Mouse (Mus musculus): ENCODE results near the gene Kcnj6. TPM values are rescaled to one million over a fixed set of nuclear protein-coding genes. Genes with fewer than 3 reads are reported as not detected.

Kcnj6 gene
- not detected in 2 replicates for polyA plus RNA-seq (2012; rRNA removed)

DNA sequence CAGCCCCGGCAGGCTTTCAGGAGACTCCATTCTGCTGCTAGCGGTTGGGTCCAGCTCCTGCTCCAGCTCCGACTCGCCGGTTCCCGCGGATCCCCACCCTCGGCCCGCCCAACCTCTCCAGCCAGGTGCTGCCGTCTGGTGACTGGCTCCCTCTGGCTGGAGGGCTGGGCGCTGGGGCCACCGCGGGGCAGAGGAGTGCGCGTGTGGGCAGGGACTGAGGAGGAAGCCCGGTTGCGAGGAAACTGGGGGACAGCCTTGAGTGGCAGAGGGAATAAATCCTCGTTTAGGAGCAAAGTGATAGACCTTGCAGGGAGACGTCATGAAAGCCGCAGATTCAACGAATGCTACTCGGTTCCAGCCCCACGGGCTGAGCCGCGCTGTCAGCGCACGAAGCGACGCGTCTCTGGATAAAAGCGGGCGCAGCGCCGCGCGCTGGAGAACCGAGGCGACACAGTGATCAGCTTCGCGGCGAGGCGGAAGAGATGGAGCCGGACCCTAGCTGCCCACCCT, at the start of gene Kcnj6:
Kcnj6 (minus strand) TSS at position 362 of the 510 bp plus-strand sequence.
- no peak for DNase-seq (ENCODE audit: low read depth, low spot score)
- 3% methylated on average over 43 of the region's 43 CpGs for WGBS

DNA sequence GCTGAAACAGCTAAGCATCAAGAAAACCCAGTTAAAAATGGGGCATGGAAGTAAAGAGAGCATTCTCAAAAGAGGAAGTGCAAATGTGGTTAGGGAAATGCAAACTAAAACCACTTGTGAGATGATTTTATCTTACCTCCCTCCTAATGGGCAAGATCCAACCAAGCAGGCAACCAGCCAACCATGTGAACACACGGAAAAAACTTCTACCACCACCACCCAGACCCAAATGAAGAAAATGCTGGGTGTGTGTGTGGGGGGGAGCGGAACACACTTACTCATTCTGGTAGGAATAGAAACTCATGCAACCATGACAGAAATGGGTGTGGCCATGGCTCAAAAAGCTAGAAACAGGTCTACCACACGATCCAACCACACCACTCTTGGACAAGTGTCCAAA, 12.4 kb upstream of the Kcnj6 start:
- DNase-seq (ENCODE audit: low read depth, low spot score) = no peak
- WGBS = 69% methylated on average over 3 of the region's 3 CpGs

DNA sequence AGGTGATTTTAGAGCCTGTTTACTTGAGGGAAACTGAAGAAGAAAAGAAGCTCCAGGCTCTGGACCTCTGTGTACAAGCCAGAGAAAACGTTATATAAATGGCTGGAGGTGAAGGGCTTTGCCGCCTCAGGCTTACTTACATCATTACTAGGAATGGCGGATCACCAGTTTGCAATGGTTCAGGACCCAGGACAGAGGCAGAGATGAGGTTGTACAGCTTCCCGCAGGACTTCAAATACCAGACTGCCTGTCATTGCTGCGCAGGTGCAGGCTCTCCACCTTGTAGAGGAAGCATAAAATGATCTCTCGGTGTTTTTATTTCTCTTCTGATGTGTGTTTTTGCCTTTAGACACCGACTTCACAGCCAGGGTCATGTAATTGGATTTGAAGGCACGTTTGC, 7.1 kb upstream of the Kcnj6 start:
- DNase-seq (ENCODE audit: low read depth, low spot score) = no peak
- 28% methylated on average over 8 of the region's 8 CpGs for WGBS

DNA sequence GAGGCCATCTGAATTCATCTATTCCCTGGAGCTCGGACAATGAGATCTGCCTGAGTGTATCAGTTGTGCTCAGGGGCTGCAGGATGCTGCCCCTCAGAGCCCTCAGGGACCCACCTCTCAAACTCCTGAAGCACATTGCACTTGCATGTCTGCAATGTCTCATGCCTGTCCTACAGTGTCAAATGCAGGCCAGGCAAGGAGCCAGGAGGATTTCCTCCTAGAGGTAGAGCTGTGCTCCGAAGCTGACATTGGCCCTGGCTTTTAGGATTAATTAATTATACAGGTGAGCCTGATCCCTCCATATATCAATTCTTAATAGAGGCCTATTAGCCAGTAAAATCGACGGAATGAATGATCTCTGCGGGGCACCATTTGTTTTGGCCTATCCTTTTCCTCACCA, 2.0 kb upstream of the Kcnj6 start:
- WGBS = 67% methylated on average over 5 of the region's 5 CpGs
- DNase-seq (ENCODE audit: low read depth, low spot score) = no peak

DNA sequence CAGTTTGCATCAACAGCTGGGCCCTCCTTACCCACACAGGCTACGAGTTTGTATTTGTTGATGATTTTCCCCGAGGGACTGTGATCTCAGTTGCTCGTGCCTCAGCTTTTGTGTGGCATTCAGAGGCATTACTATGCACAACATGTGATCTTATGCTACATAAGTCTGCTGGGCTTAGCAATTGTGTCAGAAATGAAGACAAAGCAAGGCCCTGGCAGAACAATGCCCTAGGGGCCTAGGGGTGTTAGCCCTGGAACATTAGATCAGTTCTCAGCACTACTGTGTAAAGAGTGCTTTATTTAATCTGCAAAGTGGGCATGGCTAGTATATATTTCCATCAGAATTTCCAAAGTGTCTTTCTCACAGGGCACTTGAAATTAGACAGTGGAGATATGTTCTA, 1.5 kb upstream of the Kcnj6 start:
- DNase-seq (ENCODE audit: low read depth, low spot score) = no peak
- 60% methylated on average over 3 of the region's 3 CpGs for WGBS

DNA sequence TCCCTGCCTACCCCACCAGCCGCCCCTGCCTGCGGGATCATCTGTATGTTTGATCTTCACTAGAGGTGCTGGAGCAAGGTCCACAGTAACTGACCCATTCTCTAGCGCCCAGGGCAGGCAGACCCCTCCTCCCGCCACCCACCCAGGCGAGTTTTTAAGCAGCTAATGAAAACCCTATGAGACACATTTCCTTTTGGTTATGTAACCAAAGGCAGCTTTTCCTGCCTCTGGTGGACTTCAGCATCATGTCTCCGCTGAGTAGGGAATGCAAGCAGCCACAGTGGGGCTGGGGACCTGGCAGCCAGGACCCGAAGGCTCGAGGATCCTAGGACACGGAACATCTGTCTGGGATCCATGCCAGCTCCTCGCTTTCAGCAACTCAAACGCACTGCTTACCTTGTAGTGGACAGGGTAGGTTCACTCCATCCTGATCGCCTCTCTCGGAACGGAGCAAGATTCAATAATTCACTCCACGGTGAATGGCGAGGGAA, 665 bp downstream of the Kcnj6 start:
- WGBS = 24% methylated on average over 16 of the region's 16 CpGs
- DNase-seq (ENCODE audit: low read depth, low spot score) = no peak

DNA sequence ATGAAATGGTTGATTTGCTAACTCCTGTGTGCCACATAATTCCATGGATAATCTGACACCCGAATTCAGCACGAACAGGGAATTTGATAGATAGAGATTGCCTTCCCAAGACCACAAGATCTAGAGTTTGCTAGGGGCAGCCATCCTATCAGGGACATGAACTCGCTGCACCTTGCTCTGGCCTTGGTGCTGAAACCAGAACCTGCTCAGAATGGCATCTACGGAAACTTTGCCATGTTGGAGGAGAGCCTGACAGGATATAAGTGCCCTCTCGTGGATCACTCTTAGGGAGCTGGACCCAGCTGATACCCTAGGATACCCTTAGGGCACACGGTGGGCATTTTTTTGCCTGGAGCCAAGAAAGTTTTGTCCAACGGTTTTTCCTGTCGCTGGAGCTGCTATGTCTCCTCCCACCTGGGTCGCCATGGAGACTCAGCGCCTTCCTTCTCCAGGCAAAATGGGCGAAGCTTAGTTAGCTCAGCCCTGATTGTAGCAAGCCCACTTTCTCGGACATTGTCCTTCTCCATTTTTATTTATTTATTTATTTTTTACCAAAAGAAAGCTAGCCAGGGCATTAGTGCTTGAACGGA, 1.9 kb downstream of the Kcnj6 start:
- DNase-seq (ENCODE audit: low read depth, low spot score) = no peak
- WGBS = 18% methylated on average over 13 of the region's 13 CpGs

DNA sequence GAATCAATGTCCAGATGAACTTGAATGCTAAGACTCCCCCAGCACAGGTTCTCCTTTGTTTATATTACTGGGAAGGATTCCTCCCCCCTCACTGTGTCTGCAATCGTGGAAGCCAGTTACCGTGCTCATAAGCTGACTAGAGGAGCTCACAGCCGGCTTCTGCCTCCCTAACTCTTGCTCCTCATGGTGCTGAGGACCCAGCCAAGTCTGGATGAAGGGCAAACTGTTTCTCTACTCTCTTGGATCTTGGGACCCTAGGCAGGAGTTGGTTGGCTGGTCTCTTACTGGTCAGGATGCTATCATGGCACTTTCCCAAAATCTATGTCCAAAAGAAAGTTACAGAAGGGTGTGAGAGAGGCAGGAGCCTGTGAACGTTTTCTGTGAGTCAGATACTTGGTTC, 2.6 kb downstream of the Kcnj6 start:
- 46% methylated on average over 4 of the region's 4 CpGs for whole genome bisulfite sequencing
- DNase-seq (ENCODE audit: low read depth, low spot score) = no peak

DNA sequence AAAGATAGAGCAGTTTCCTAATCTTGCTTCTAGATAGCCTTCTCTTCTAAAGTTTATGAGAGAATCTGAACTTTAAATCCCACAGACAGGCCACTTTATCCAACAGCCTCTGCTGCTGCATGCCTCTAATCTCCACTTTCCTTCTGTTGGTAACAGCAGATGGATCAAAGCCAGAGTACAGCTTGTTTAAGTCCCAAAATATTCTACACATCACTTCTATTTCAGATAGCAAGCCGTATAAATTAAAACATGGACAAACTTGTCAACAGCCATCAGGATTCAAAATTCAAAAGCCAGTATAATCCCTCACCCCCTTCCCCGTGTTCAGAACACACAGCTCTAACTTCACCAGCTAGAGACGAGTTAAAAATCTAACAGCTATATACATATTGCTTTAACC, 3.4 kb downstream of the Kcnj6 start:
- 72% methylated on average over 3 of the region's 3 CpGs for WGBS
- no peak for DNase-seq (ENCODE audit: low read depth, low spot score)

DNA sequence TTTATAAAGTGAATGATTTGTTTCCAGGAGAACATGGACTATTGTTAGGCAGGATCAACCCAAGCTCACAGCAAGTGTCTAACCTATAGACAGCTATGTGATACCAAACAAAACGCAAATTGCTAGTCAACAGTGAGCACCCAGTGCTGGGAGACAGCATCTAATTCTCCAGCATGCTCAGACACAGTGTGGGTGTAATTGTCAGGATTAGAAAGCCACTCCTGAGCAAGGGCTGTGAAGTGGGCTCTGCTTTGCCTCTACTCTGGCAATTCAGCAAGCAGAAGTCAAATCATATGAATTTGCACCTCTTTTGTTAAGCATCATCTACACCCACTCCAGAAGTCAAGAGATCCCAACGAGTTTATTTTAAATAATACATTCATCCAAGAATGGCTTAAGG, 7.4 kb downstream of the Kcnj6 start:
- no peak for DNase-seq (ENCODE audit: low read depth, low spot score)
- WGBS = 70% methylated on average over 2 of the region's 2 CpGs

DNA sequence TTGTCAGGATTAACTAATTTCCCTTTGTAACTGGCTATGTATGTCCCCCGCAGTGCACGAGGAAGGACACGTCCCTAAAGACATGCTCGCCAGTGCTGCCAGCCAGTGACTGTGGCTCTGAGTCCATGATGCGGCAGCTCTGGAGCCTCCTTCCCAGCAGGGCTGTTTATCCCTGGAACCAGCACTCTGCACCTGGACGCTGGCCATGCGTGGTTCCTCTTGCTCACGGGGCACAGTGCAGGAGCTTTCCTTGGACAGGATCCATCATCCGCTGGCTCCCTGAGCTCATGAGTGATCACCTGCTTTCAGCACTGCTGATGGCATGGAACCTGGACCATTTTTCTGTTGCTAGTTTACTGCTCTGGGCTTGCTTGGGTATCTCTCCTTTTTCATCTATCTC, 10.8 kb downstream of the Kcnj6 start:
- DNase-seq (ENCODE audit: low read depth, low spot score) = no peak
- WGBS = 69% methylated on average over 9 of the region's 9 CpGs

DNA sequence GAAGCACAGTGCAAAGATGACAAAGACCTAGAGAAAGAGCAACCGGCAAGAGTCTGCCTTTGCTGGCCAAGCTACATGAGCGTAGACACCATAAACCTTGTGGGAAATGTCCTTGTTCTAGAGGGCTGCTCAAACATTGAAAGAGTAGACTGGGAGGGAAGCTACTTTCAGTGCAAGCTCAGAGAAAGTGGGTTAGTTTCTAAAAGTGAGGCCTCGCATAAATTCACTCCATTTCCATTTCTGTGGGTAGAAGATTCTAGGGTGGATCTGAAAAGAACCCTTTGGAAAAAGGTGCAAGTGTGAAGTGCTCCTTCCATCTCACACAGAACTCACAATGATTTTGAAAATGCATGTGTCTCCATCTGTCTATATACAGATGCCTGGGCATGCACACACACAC, 13.2 kb downstream of the Kcnj6 start:
- no peak for DNase-seq (ENCODE audit: low read depth, low spot score)
- 94% methylated on average over 3 of the region's 3 CpGs for WGBS

DNA sequence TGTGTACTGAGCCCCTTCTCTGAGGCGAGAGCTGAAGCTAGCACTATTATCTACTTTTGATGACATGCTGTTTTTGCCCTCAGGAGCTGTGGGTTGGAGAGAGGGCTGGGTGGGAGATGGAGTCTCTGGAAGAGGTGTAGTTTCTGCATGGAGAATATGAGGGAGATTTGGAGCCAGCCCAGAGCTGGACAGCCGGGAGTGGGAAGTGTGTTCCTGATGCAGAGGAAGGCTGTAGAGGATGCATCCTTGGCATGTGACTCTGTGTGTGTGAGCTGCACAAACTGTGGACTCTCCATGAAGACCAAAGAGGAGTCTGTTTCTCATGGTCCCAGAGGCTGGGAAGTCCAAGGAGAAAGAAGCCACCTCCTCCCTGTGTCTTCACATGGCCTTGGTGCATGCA, 17.1 kb downstream of the Kcnj6 start:
- 80% methylated on average over 2 of the region's 2 CpGs for WGBS
- DNase-seq (ENCODE audit: low read depth, low spot score) = no peak

DNA sequence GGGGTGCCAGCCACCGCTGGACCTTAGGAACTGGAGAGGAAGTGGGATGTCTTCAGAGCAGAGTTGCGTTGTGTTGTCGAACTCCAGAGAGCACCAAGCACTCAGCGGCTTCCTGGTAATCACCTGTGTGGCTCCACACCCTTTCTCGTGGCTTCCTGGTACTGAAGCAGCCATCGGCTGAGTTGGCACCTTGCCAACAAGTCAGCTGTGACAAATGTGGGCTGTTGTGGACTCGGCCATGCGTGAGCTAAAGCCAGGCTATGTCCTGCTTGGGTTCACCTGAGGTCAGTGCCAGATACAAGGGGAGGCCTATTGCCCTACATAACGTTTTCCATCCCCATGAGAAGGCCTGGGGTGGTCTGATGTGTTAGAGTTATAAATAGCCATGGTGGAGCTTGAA, 18.0 kb downstream of the Kcnj6 start:
- 56% methylated on average over 9 of the region's 9 CpGs for WGBS
- DNase-seq (ENCODE audit: low read depth, low spot score) = no peak

DNA sequence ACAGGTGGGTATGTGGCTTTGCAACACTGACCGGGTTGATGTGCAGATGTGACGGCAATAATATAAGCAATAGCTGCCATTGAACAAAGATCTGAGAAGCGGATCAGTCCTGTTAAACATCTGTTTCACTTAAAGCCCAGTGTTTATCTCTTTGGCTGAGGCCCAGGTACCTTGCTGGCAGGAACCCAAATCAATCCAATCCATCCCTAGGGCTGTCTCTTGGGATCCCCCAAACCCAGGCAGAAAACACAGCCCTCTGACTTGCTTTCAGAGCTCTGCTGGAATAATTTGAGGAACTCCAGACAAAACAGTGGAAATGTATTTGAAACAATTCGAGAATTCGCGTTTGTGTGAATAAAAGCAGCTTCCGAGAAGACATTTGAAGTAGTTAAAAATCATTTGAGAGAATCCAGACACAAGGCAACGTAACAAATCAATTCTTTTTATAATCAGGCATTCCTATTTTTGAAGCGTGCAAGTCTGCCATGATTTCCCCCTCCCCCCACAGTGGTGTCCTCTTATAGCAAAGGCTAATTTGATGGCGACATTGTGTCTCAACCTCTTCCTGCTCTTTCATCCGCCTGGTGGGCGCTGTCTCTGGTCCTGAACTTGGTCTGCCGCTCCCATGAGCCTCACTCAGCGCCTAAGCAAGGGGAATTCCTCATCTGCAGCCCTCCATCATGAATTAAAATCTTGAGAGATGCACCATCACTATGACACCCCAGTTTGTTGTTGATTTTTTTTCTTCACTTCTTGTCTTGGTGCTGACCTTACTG, 25.2 kb downstream of the Kcnj6 start:
- 36% methylated on average over 14 of the region's 14 CpGs for WGBS
- no peak for DNase-seq (ENCODE audit: low read depth, low spot score)

DNA sequence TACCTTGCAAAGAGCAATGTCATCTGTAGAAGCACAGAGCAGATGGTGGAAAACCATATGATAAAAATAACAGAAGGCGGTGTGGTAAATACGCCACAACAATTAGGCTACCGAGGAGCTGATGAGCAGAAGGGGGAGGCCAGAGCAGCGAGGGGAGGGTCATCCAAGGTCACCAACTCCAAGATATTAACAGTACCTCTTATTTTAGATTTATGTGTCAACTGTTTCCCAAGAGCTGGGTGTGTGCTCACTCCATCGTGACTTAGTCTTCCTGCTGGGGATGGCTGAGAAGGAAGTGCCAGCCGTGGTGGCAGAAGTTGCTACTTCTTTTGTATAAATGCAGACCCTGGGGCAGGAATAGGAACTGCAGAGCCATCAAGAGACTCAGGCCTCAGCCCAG, 28.6 kb downstream of the Kcnj6 start:
- 53% methylated on average over 6 of the region's 6 CpGs for WGBS
- no peak for DNase-seq (ENCODE audit: low read depth, low spot score)

DNA sequence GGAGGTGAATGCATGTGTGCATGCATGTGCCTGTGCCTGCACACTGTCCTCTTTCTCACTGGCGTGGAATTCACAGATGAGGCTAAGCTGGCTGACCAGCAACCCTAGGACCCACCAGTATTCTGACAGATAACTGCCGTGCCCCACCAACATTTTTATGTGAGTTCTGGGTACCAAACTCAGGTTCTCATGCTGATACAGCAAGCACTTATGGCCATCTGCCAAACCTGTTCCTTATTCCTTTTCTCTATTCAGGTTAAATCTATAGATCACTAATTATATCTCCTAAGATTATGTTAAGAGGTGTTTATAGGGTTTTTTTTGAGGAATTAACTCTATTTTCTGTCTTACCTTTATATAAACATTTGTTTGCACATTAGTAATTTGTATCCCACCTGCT, 29.0 kb downstream of the Kcnj6 start:
- 80% methylated on average over 2 of the region's 2 CpGs for WGBS
- no peak for DNase-seq (ENCODE audit: low read depth, low spot score)

DNA sequence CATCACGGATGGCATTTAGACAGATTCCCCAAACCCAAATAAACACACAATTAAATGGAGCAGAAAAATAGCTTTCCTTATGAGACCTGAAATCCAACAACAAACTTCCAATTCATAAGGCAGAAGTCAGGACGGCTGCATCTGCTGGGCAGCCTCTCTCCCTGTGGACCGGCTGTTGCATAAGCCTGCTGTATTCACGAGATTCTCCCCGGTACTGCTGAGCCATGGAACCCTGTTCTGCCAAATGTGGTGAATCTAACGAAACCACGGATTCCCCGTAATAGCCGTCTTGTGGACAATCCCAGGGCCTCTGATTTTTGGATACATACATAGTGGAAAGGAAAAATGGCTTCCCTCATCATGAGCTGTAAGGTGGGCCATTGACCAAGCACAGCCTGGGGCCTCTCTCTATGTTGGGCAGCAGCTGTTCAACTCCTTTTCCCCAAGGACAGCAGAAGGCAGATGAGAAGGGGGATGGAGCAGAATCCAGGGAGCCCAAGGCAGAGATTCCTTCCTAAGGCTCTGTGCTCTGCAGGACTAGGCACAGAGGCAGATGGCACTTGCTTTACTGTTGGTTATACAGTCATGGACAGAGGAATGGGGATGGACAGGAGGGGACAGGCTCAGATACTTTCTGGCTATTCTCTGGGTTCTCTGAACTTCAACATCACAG, 40.2 kb downstream of the Kcnj6 start:
- DNase-seq (ENCODE audit: low read depth, low spot score) = no peak
- WGBS = 87% methylated on average over 9 of the region's 9 CpGs

DNA sequence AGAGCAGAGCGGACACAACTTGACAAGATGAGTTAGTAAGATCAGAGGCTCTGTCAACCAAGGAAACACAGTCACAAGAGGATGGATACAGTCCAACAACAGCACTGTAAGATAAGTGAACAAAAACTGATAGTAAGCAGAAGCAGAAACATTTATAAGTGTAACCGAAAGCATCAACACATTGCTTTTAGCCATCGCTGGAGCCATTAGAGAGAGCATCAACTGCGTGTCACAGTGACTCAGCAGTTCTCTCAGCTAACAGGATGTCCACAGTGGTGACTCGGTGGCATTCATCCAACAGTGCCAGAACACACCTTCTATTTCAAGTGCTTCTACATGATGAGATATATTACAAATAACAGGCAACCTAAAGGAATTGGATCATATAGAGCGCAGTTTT, 41.1 kb downstream of the Kcnj6 start:
- WGBS = 79% methylated on average over 6 of the region's 6 CpGs
- DNase-seq (ENCODE audit: low read depth, low spot score) = no peak

DNA sequence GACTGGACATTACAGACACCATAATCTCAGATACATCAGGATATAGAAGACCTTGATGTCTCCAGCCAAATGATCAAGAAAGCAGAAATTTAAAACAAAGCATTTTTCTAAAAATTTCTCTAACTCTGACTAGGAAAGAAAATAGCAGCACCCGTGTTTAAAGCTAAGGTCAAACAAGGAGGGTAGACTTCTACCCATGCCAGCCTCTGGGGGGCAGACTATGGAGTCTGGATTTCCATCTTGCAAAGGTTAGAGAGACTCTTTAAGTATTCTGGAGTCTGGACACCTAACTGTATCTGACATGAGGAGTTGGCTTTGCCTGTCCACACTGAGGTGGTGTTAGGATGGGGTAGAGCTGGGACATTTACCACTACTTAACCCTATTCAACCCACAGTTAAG, 44.2 kb downstream of the Kcnj6 start:
- WGBS = 42% methylated on average over 1 of the region's 1 CpGs
- DNase-seq (ENCODE audit: low read depth, low spot score) = no peak

DNA sequence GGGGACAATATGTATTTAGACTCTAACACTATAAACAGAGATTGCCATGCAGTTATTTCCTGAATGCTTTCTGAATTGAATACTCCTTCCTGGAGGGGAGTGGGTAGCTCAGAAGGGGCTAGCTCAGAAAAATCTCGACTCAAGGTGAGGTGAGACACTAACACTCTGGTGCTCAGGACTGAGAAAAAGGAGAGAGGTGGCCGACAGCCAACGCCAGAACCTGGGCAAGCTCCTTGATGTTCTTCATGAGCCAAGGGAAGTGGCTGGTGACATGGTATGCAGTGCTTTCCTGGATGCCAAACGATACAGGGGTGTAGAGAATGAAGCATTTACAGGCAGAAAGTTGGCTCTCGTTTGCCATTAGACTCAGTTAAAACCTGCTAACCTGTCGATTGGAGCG, 48.3 kb downstream of the Kcnj6 start:
- no peak for DNase-seq (ENCODE audit: low read depth, low spot score)
- WGBS = 86% methylated on average over 7 of the region's 7 CpGs

All from large intestine, adult 2 months (tissue).